Mouse (Mus musculus): ENCODE results near the gene Galnt14. TPM values are rescaled to one million over a fixed set of nuclear protein-coding genes. Genes with fewer than 3 reads are reported as not detected.

The Galnt14 gene
- total RNA-seq, 2 experiments from 2014 or later, result not detected

DNA sequence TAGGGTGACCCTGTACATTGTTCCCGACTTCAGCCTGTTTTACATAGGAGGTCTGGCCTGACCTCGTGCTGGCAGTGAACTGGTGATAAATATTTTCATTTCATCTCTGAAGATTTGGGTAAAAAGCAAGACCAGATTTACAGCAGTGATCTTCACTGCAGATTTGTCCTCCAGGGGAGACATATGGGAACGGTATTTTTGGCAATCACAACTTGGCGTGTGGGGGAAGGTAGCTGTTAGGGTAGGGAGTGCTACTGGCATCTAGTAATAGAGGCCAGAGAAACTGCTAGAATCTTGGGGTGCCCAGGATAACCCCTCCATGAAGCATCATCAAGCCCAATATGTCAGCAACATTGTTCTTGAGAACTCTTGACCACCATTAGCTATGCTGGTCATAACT, 138.3 kb downstream of the Galnt14 start:
- no peak for DNase-seq

DNA sequence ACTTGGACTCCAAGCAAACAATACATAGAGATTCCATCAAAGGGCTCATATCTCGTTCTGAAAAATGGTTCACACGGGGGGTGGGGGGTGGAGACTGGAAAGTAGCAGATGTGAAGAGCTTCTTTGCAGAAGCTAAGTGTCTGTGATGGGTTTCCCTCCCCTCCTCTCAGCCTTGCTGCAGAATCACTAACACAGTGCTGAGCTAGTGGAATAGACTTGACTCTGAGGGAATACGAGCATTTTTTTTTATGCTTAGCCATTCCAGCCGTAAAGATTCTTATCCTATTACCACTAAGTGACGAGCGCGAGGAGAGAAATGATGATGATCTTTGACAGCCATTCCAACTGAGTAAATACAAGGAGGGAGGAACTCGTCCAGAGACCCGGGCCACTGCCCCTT, 142.0 kb downstream of the Galnt14 start:
- no peak for DNase-seq

DNA sequence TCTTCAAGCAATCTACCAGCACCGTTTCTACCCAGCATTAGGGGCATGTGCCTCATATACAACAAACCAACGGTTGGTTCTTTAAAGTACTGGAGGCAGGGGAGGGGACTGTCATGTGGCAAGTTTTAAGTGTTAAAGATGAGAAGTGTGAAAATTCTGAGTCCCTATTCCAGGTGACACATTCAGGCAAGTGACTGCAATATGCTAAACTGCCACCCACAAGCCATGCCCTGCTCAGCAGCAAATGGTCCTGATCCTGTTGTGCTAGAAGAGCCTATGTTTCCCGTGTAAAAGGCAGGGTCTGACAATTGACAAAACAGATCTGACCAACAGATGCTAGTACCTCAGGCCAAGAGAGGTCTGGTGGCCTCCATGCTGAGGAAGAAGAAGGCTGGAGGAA, 149.1 kb downstream of the Galnt14 start:
- DNase-seq, result no peak

DNA sequence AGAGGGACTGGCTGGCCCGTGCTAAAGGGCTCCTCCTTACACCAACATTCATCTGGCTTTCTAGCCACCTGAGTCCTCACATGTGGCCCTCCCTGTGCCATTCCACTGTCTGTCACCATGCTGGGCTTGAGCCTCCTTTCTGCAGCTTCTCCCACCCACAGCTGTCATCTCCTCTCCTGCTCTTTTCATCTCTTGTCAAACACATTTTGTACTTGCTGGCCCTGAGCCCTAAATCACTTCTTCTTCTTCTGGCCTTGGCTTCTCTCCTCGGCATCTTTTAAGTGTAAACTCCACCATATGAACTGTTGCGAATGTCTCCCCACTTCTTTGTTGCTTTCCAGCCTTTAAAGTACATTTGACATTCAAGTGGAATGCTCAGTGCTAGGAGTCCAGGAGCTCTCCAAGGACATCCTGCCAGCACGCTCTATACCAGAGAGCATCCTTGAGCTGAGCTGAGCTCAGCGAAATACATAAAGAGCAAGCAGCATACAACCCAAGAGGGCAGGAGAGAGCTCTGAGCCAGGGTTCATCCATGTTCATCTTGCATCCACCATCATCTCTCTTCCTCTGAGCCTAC, 150.0 kb downstream of the Galnt14 start:
- no peak for DNase-seq

DNA sequence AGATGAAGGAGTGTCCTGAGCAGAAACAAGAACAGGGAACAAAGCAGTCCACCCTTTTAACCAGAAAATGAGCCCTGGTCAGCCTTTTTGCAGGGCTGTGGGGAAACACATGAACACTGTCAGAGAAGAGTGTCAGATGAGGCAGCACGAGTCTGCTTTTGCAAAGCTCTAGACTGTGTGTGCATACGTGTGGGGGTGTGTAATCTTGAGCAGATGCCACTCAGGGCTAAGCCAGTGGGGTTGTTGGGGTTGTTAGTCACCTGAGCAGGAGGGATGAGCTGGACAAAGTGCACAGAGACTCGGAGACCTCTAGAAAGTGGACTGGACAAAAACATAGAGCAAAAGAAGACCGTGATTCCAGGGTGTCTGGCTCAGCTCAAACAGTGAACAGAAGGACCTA, 150.8 kb downstream of the Galnt14 start:
- DNase-seq, result no peak

DNA sequence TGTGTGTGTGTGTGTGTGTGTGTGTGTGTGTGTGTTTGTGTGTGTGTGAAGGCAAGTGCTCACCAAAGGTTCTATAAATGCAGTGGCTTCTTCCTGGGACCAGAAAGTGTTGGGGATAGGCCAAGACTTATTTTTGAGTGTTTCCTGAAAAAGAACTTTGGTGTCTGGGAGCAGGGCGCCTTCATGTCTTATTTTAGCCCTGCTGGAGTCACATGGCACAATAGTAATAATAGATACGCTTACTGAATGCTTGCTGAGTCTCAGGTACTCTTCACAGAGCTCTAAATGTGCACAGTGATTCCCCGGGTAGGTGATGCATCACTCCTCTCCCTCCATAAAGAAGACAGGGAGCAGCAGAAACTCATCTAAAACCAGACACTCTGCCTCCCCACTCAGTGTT, 153.2 kb downstream of the Galnt14 start:
- DNase-seq, result peak; percentile 16 to 39

DNA sequence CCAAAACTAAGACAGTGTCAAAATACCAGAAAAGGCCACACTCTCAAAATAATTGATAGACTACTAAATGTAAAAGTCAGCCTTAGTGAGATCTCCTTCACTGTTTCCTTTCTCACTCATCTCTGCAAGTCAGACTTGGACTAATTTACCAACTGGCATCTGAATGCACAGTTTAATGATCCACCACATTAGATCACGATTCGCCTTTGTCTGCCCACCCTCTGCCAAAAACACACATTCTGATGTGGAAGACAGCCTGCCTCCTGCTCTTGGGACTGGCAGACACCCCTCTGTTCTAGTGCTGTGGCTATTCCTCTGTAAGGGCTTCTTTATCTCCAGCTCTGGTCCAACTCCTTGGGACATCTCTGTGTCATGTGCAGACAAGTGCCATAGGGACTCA, 153.8 kb downstream of the Galnt14 start:
- DNase-seq, result no peak

DNA sequence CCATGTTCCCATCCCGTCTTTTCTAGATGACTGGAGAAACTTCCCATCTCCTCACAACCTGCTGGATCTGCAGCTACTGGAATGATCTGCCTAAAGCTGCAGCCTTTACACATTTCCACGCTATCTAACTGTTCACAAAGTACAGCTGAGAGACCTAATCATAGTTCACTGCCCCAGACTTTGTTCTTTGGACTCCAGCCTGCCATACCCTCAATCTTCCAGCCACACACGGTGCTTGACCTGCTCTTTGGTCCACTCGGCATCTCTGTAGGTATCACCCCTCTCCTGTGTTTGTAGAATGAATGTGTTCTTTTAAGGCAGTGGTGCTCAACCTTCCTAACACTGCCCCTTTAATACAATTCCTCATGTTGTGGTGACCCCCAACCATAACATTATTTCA, 155.6 kb downstream of the Galnt14 start:
- no peak for DNase-seq

DNA sequence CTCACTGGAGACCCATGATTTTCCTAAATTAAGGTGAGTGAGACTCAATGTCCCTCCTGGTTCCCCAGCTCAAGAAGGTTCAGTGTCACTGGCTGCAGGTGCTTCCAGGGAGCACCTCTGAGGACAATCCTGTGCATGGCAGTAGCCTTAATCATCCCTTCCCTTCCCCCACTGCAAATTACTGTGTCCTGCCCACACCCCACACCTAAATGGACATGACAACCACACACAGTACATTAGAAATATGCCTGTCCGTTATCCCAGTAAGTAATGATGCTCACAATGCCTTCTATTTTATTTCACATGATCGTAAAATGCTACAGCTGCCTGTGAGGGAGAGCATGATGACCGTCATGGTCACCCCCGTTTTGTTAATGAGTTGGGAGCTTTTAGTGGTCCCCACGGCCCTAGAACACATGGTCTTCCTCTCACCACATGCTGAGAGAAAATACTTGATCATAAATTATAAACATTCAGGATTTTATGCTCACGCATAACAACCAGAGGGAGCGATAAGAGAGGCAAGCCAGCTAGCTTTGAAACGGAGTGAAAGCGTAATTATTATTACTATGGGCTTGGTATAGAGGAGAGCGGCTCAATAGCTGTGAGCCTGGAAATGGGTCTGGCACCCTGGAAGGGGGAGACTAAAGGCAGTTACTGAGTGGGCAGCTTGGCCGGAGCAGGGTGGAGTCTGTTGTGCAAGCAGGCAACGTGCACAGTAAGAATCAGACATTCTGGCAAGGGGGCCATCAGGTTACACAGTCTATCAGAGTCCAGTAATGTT, 161.3 kb downstream of the Galnt14 start:
- DNase-seq, result no peak

DNA sequence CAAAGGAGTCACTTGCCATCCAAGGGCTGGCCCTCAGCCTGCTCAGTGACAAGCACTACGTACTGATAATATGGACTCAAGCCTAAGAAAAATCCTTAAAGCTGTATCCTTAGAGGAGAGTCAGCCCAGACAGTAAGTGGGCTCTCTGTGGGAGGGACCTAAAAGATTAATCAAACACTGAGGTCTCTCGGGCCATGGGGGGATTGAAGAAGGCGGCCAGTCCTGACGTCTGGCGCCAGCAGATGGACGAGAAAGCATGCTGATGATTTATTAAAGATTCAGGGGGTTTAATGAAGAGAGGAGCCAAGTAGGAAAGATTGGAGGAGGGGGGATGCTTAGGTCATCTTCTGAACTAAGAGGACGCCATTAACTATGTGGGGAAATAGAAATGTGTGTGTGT, 162.1 kb downstream of the Galnt14 start:
- no peak for DNase-seq

DNA sequence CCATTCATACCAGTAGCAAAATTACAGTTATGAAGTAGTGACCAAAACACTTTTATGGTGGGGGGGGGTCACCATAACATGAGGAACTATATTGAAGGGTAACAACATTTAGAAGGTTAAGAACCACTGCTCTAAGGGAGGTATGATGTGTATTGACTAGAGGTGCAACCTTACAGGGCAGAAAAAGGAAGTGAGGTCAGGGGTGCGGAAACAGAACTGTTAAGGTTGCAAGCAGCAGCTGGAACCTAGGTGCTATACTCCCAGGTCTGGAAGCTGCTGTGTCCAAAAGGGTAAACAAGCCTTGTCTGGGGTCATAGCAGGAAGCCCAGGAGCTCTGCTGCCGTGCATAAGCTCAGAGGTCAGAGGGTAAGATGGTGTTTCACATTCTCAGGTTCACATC, 162.8 kb downstream of the Galnt14 start:
- no peak for DNase-seq

DNA sequence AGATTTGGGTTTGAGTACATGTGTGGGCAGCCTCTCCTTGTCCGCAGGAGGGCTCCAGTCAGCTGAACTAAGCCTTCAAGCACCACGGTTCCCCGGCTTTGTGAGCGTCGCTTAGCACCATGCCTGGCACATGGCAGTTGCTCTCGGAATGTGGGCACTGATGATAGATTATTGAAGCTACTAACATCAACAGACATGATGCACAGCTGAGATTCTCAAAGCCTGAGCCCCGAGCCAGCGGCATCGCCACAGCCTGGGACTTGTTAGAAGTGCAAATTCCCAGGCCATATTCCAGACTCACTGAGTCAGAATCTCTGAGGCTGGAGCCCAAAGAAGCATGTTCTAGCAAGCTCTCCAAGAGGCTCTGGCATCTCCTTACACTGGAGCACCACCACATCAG, 168.3 kb downstream of the Galnt14 start:
- DNase-seq, result no peak

DNA sequence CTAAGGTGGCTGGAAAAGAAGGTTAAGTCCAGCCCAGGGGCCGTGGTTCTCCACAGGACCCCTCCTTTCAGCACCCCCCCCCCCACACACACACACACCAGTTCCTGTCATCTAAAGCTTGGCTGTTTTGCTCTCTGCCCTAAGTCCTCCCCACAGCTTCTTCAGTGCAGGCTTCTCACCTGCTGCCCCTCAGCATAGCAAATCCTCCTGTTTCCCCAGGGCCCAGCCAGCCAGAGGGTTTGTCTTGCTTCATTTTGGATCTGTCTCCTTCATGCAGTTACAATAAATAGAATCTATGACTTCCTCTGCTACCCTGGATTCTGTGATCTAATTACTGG, 169.1 kb downstream of the Galnt14 start:
- DNase-seq, result no peak

DNA sequence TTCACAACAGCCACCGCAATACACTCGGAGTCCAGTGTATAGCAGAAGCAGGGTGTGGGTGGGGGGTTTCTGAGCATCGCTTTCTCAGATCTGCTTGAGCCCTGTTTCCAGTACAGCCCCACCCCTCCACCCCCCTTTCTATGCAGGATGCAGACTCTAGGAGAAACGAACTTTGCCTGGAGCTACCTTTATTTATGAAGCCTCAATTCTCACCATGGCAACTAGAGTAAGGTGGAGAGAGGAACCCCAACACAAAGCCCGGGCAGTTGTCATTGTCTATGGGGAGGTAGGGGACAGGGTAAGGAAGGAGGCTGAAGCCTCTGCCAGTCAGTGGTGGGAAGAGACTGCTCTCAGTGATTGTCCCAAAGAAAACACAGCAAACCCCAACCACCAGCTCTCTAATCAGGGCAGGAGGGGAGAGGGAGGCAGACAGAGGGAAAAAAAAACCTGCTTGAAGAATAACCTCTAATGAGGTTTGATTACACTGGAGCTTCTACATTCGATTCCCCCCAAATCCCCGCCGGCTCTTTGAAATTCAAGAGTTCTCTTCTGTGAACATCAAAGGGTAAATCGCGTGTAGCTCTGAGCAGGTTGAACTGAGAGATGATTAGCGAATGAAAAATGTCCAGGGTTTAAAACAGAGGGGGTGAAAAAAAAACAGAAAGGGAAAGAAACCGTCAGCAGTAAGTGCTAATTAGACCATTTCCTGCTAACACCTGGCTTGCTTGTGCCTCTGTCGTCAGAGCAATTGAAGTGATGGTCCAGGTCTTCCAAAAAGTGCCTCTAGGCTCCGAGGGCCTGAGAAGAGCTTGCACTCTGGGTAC, 169.6 kb downstream of the Galnt14 start:
- no peak for DNase-seq

DNA sequence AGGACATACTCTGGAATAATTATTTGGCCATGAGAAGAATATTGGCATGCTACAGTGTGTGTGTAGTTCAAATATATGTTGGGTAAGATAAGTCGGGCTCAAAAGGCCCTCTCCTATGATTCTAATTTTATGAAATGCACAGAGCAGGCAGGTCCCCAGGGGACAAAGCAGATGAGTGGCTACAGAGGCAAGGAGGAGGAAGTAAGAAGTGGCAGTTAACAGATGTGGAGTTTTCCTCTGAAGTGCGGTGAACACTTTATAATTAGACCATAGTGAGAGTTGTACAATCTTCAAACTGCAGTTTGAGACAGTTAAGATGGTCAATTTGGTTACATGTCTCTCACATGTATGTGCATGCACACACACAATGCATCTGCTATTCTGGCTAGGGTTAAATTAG, 178.4 kb downstream of the Galnt14 start:
- no peak for DNase-seq

DNA sequence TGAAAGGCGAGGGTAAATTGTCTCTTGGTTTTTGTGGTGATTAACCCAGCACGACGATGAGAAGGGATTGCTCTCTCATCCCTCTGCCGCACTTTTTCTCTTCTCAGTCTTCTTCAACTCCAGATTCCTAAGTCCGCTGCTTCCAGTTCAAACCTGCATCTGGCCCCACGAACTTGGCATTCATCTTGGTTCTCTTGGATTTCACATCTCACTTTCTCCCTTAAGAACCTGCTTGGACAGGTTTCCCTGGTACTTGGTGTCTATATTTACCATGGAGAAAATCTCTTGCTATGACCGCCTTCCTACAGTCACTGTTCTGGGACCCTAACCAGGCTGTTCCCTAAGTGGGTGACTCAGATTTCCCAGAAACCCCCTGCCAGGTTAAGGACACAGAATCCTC, 188.1 kb downstream of the Galnt14 start:
- DNase-seq, result no peak

DNA sequence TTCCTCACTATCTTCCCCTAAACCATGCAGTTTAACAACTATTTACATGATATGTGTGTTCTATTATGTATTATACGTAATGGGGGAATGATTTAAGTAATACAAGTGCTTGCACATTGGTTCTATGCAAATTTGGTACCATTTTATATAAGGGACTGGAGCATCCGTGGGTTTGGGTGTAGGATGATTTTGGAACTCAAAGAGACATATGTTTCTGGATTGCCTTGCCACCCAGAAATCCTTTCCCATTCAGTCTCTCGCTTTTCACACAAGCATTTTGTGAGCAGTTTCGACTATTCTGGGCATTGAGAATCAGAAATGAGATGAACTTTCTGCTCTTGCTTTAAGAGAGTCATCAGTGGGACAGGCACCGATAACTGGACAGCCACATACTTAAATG, 190.9 kb downstream of the Galnt14 start:
- no peak for DNase-seq

DNA sequence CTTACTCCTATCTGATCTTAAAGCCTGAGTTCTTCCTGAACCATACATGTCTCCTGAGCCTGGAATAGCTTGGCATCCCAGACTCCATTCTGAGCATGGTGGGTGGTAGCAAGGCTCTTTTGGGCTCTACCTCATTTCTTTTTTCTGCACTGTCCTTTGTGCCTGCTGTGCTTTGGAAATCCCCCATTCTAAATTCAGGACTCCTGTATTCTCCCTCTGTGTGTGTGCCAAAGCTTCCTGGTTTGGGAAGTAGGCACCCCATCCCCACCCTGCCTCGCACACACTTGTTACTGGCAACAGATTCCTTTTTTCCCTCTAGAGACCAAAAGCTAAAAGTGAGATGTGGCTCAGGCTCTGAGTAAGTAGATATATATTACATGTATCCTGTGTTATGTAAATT, 191.9 kb downstream of the Galnt14 start:
- DNase-seq, result no peak

DNA sequence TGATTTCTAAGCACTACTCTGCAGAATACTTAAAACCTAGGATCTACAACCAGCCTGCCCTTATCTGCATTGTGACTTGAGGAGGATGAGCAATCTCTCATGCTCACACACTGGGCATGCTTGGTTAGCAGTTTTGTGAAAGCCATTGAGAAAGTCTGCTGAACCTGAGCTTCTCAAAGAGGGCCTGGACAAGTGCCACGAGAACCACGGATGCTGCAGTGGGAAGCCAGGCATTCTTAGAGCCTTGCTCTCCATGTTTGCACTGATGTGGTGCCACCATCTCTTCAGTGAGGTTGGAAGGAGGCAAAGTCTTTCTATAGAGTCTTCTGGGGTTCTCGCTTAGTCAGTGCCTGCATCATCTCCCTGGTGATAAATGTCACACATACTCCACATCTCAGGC, 194.7 kb downstream of the Galnt14 start:
- no peak for DNase-seq

DNA sequence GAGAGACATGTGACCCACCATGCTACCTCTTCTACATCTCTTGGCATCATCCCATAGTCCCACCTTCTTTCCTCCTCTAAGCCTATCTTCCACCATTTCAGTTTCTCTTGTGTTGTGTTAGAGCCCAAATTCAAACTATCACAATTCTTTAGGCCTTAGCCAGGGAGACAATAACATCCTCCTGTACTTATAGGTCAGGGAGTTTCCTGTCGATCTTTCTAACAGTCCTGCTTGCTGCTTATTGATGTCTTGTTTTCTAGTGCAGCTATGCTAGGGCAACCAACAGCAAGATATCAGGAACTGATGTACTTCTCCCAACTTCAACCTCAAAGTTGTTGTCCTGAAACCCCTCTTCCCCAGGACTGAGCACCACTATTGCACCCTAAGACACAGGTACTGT, 195.4 kb downstream of the Galnt14 start:
- DNase-seq, result no peak

DNA sequence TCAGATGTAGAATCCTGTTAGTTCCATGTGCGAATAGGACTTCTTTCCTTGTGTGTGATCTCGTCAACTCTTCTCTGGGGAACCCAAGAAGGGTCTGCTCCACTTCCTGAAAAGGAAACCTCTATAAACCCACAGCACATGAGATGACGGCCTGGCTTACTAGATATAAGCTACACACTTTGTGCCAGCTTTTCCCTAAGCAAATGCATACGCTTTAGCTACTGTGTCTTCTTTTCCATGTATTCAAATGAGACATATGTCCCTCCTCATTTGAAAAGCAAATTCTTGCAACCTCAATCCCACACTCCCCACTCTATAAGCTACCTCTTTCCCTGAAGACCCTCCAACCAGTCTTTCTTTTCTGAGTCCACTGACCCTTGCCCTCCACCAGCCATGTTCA, 196.0 kb downstream of the Galnt14 start:
- no peak for DNase-seq

DNA sequence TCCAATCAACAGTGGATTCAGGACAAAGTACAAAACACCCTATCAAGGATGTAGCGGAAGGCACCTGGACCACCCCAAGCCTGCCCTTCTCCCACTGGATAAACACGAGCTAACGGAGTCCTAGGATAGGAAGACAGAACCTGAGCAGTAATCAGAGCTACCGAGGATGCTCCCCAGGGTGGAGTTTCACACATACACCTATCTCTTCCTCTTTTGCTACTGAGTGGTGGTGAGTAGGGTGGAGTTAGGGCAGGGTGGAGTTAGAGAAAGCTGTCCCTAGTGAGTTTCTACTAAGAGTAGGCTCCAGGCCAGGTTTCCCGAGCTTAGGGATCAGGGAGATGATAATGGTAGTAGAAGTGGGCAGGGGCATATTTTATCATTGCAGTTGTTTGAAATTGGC, 197.4 kb downstream of the Galnt14 start:
- no peak for DNase-seq

DNA sequence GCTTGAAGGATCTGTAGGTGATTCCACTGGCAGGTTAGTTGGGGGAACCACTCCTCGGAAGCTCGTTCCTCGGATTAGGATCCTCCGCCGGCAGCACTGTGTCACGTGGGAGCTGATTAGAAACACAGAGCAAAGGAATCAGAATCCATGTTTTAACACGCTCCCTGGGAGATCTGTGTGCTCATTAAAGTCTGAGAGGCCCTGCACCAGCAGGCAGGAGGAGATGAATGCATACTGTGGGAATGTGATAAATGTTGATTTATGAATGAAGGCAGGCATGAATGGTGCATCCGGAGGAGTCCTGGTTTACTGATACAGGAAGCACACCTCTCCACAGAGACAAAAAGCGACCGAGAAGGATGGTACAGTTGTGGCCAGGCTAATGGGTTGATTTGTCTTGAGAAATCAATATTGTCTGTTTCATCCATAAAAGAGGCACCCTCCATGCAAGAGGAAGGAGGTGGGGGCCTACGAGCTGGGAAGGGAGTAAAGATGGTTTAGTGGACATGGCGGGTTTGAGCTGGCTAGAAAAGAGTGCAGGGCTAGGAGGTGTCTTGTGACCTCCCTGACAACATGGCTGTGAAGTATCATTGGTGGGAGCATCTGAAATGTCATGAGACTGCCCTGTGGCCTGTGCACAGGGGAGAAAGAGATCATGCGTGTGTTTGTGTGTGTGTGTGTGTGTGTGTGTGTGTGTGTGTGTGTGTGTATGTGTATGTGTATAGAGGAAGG, 202.3 kb downstream of the Galnt14 start:
- DNase-seq, result no peak

All from heart, adult 18-20 months (tissue).